Mouse (Mus musculus): ENCODE data around the gene Plpp2.

Plpp2 gene

GRCm38 (mm10) chr10:79533126-79533911 lies at the start of gene Plpp2:
Gene Plpp2 (minus strand): TSS chr10:79533796.
- peak; percentile 55 for DNase-seq (ENCODE audit: low spot score)

GRCm38 (mm10) chr10:79581501-79581900 lies 47.9 kb upstream of the Plpp2 start:
- DNase-seq (ENCODE audit: low spot score) = no peak

GRCm38 (mm10) chr10:79580811-79581210 lies 47.2 kb upstream of the Plpp2 start:
- DNase-seq (ENCODE audit: low spot score) = peak; percentile 27

- DNase-seq (ENCODE audit: low spot score) = no peak
Measured at GRCm38 (mm10) chr10:79580356-79580755, 46.8 kb upstream of the Plpp2 start.

- DNase-seq (ENCODE audit: low spot score) = no peak
Measured at GRCm38 (mm10) chr10:79579781-79580180, 46.2 kb upstream of the Plpp2 start.

GRCm38 (mm10) chr10:79578891-79579290 lies 45.3 kb upstream of the Plpp2 start:
- no peak for DNase-seq (ENCODE audit: low spot score)

- DNase-seq (ENCODE audit: low spot score) = no peak
Measured at GRCm38 (mm10) chr10:79578276-79578675, 44.7 kb upstream of the Plpp2 start.

GRCm38 (mm10) chr10:79577376-79577775 lies 43.8 kb upstream of the Plpp2 start:
- DNase-seq (ENCODE audit: low spot score) = no peak

GRCm38 (mm10) chr10:79575754-79576153 lies 42.2 kb upstream of the Plpp2 start:
- DNase-seq (ENCODE audit: low spot score) = no peak

GRCm38 (mm10) chr10:79574796-79575195 lies 41.2 kb upstream of the Plpp2 start:
- no peak for DNase-seq (ENCODE audit: low spot score)

GRCm38 (mm10) chr10:79574350-79574749 lies 40.8 kb upstream of the Plpp2 start:
- no peak for DNase-seq (ENCODE audit: low spot score)

- DNase-seq (ENCODE audit: low spot score) = no peak
Measured at GRCm38 (mm10) chr10:79573611-79574010, 40.0 kb upstream of the Plpp2 start.

GRCm38 (mm10) chr10:79571314-79571713 lies 37.7 kb upstream of the Plpp2 start:
- DNase-seq (ENCODE audit: low spot score) = no peak

- no peak for DNase-seq (ENCODE audit: low spot score)
Measured at GRCm38 (mm10) chr10:79569921-79570320, 36.3 kb upstream of the Plpp2 start.

GRCm38 (mm10) chr10:79559716-79560115 lies 26.1 kb upstream of the Plpp2 start:
- no peak for DNase-seq (ENCODE audit: low spot score)

GRCm38 (mm10) chr10:79557496-79557895 lies 23.9 kb upstream of the Plpp2 start:
- no peak for DNase-seq (ENCODE audit: low spot score)

- no peak for DNase-seq (ENCODE audit: low spot score)
Measured at GRCm38 (mm10) chr10:79556951-79557350, 23.4 kb upstream of the Plpp2 start.

GRCm38 (mm10) chr10:79555238-79555724 lies 21.7 kb upstream of the Plpp2 start:
- no peak for DNase-seq (ENCODE audit: low spot score)

GRCm38 (mm10) chr10:79554330-79555237 lies 21.0 kb upstream of the Plpp2 start, which contains the start of gene Mier2:
Gene Mier2 (minus strand): TSS chr10:79555199.
- DNase-seq (ENCODE audit: low spot score) = peak; percentile 72

- no peak for DNase-seq (ENCODE audit: low spot score)
Measured at GRCm38 (mm10) chr10:79553691-79554090, 20.1 kb upstream of the Plpp2 start.

GRCm38 (mm10) chr10:79553176-79553575 lies 19.6 kb upstream of the Plpp2 start:
- no peak for DNase-seq (ENCODE audit: low spot score)

- no peak for DNase-seq (ENCODE audit: low spot score)
Measured at GRCm38 (mm10) chr10:79552531-79552930, 18.9 kb upstream of the Plpp2 start.

GRCm38 (mm10) chr10:79550366-79550765 lies 16.8 kb upstream of the Plpp2 start:
- no peak for DNase-seq (ENCODE audit: low spot score)

Data from ovary, postnatal 14 days (tissue).